Mouse (Mus musculus) heart, adult 2 months (tissue): ENCODE data around the gene 6330409D20Rik. TPM values are rescaled to one million over a fixed set of nuclear protein-coding genes. Genes with fewer than 3 reads are reported as not detected.

Experiments
- DNase-seq, 2 experiments: peaks; one replicate each; pipeline ENCODE4 v3.0.0; 2021
- H3K27ac ChIP-seq: fragments of 200-600 bp; 2 replicates; pipeline ENCODE4 v1.8.1; 2022
- H3K27me3 ChIP-seq: fragments of 200-500 bp; 2 replicates; pipeline ENCODE4 v1.6.1; 2012; ENCODE audit warnings: mild to moderate bottlenecking, low read length, inconsistent platforms, mixed read lengths; ENCODE audit not compliant: control insufficient read depth, insufficient read depth
- H3K36me3 ChIP-seq: fragments of 200-500 bp; 2 replicates; pipeline ENCODE4 v1.6.1; 2012; ENCODE audit warnings: low read length, inconsistent platforms; ENCODE audit not compliant: control insufficient read depth, insufficient read depth
- H3K4me1 ChIP-seq: fragments of 200-500 bp; 2 replicates; pipeline ENCODE4 v1.6.1; 2011; ENCODE audit warnings: low read length; ENCODE audit not compliant: control insufficient read depth, insufficient read depth
- H3K4me3 ChIP-seq: fragments of 200-600 bp; 2 replicates; pipeline ENCODE4 v1.8.1; 2022
- H3K79me2 ChIP-seq: fragments of 200-500 bp; replicated peaks from 2 replicates; pipeline ENCODE4 v1.6.1; 2012; ENCODE audit warnings: mild to moderate bottlenecking, inconsistent platforms, low read length, moderate library complexity, mixed read lengths; ENCODE audit not compliant: control insufficient read depth, insufficient read depth
- H3K9ac ChIP-seq: fragments of 200-500 bp; 2 replicates; pipeline ENCODE4 v1.6.1; 2012; ENCODE audit warnings: low read depth, mild to moderate bottlenecking, control low read depth, inconsistent platforms, low read length, mixed read lengths
- CTCF ChIP-seq: fragments of 200-600 bp; IDR thresholded peaks from 2 replicates; pipeline ENCODE4 v1.8.1; 2022; ENCODE audit warnings: antibody characterized with exemption, mild to moderate bottlenecking, moderate library complexity
- EP300 ChIP-seq: fragments of 200-500 bp; IDR thresholded peaks from 2 replicates; pipeline ENCODE4 v1.6.1; 2011; ENCODE audit warnings: low read depth, low read length, control low read depth; ENCODE audit not compliant: insufficient read depth
- POLR2A ChIP-seq: fragments of 200-500 bp; IDR thresholded peaks from 2 replicates; pipeline ENCODE4 v1.6.1; 2011; ENCODE audit warnings: mild to moderate bottlenecking, low read depth, low read length, control low read depth; ENCODE audit not compliant: insufficient read depth
- WGBS: fragments of 180-500 bp; shearing (Covaris S2); methylation state at CpG from one replicate; pipeline ENCODE4 v1.1.7; 2018; 5-methylcytosine and 5-hydroxymethylcytosine counted together
- intact Hi-C: fragments of 180-260 bp; cut with DNase I; formaldehyde crosslinking; loops from one replicate; pipeline ENCODE4 v1.15.1; 2025
- polyA plus RNA-seq: library from polyadenylated mRNA; depleted of rRNA; stranded (reverse); fragments of >200 nt; gene quantifications from 2 replicates; pipeline ENCODE4 v1.2.3, GENCODE M21; 2012
- total RNA-seq, 2 experiments: library from RNA; stranded (reverse); gene quantifications; 2 replicates each; pipeline ENCODE4 v1.2.3; 2021

6330409D20Rik gene
- total and polyA plus RNA-seq, 3 experiments, result not detected

DNA sequence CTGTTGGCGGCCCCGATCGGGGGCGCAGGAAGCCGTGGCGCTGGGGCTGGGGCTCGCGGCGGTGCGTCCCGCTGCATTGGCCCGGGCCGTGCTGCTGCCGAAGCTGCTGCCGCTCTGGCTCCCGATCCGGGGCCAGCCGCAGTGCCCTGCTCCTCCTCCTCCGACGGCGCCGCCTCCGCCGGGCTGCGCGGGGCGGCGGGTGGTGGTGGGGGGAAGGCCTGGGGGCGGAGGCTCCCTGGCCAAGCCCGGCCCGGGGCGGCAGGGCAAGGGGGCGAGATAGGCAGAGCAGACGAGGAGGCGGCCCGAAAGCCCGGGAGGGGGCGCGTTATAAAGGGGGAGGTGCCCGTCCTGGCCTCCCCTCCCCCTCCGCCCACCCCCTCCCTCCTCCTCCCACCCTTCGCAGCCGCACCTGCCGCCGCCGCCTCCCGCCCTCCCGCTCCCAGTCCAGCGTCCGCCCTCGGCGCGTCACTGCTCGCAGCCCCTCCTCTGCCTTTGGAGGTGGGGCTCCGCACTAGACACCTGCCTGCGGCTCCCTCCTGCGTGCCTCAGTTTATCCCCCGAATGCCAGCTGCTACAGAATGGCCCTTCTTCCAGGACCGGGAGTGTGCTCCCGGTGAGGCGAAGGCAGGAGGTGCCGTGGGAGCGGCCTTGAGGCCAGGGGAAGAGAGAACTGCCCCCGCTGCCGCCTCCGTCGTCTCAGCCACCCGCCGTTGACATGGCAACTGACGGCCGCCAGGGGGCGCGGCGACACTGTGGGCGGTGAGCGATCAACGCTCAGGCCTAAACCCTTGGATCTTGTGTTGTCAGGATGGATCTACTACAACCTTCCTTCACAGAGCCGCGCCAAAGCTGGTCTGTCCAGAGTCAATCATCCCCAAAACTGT is 27.6 kb downstream of the 6330409D20Rik start, which contains the start of gene Cdk9:
Gene Cdk9 (minus strand): TSS at position 143 of the 884 bp plus-strand sequence.
- TF ChIP-seq CTCF (peak; percentile 96), EP300 (peak; percentile 88; the same call in 1 of the 2 replicates), POLR2A (peak; percentile 39; the same call in 1 of the 2 replicates)
- peak; percentile 94 to 95 for DNase-seq
- intact Hi-C loops, result loop anchor here (1.0 to 5.0 kb wide), 2 partner anchors 44 to 134 kb away; partner anchors contain the start of genes Stxbp1 and Tor2a
- Histone ChIP-seq H3K4me1 (peaks cover 16% of the 10 kb centered on the region), H3K4me3 (peak within 1 kb of the TSS; percentile 84), H3K27me3 (no peaks in the 10 kb centered on the region), H3K79me2 (peaks cover 2% of the 10 kb centered on the region), H3K36me3 (peaks cover 4% of the 10 kb centered on the region; the same call in 1 of the 2 replicates), H3K27ac (peak within 1 kb of the TSS; percentile 97), H3K9ac (peak within 1 kb of the TSS; percentile 92)
- WGBS, result under 1% methylated on average over 66 of the region's 79 CpGs

DNA sequence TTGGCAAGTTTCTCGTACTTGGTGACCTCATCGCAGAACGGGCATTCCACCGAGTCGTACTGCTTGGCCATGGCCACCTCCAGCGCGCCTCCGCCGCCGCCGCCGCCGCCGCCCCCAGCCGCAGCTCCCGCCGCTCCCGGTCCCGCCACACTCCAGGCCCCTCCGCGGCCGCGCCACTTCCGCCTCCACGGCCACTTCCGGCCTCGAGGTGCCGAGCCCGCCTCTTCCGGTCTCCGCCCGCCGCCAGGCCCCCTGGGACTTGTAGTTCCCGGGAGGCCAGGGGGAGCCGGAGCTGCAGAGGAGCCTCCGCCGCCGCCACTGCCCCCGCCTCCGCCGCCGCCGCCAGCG is 28.3 kb downstream of the 6330409D20Rik start:
- DNase-seq, result peak; percentile 98 to 99
- peaks cover 4% of the 10 kb centered on the region; the same call in 1 of the 2 replicates for H3K36me3 ChIP-seq
- peak overlapping the region; percentile 84 for H3K4me3 ChIP-seq
- H3K27ac ChIP-seq, result peak overlapping the region; percentile 97
- intact Hi-C loops, result loop anchor here (5.0 kb wide), 1 partner anchor 135 kb away; the partner anchor contains the start of gene Stxbp1
- peaks cover 2% of the 10 kb centered on the region for H3K79me2 ChIP-seq
- peaks cover 16% of the 10 kb centered on the region for H3K4me1 ChIP-seq
- H3K9ac ChIP-seq, result peak overlapping the region; percentile 92
- WGBS, result under 1% methylated on average over 44 of the region's 44 CpGs
- no peaks in the 10 kb centered on the region for H3K27me3 ChIP-seq
- no peak for TF ChIP-seq POLR2A
- TF ChIP-seq CTCF, result no peak
- TF ChIP-seq EP300, result no peak

DNA sequence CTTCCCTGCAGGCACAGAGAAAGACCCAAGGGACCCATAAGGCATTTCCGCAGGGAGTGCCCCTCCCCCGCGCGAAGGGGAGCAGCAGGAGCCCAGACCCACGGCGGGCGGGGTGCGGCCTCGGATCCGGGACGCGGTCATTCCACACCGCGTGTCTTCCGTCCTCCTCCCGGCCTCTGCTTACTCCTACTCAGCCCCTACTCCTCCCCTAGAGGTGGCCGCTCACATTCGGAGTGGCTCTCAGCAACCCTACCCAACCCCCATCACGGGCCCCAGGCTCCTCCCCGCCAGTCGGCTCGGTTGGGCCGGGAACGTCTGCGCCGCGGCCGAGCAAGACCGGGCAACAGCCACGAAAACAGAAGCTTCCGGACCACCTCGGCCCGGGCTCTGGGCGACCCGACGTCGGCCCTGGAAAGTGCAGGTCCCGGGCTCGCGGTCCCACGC is 28.7 kb downstream of the 6330409D20Rik start:
- intact Hi-C loops, result loop anchor here (5.0 kb wide), 1 partner anchor 135 kb away; the partner anchor contains the start of gene Stxbp1
- TF ChIP-seq POLR2A (no peak), CTCF (no peak), EP300 (no peak)
- WGBS, result under 1% methylated on average over 41 of the region's 41 CpGs

DNA sequence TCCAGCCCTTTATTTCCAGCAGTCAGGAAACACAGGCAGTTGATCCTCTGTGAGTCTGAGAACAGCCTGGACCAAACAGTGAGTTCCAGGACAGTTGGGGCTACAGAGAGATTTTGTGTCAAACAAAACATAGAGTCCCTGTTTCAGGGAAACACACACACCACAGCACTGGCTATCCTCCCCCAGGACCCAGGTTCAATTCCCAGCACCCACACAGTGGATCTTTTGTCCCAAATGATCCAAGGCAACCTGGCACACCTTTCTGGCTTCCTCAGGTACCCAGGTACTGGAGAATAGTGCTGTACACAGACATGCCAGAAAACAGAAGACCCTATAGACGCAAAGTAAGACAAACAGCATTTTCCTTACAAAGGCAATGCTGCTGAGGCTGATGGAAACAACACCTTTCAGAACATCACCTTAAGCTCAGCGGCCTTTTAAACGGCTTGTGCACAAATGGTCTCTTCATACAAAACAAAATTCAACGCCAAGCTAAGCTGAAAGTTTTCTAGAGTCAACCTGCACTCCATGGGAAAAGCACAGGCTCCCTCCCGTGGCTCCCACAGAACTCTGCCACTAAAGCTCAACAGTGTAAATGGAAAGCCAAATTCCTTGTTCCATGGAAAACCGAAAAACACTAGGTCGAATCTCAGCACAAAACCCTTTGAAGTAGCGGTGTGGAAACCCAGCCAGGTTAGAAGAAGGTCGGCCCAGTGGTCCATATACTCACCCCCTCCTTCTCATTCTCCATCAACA is 29.3 kb downstream of the 6330409D20Rik start:
- H3K4me3 ChIP-seq, result peak overlapping the region; percentile 84
- 19% methylated on average over 9 of the region's 9 CpGs for WGBS
- H3K4me1 ChIP-seq, result peaks cover 16% of the 10 kb centered on the region
- intact Hi-C loops, result loop anchor here (5.0 kb wide), 1 partner anchor 136 kb away; the partner anchor contains the start of gene Stxbp1
- H3K9ac ChIP-seq, result peak overlapping the region; percentile 92
- peaks cover 4% of the 10 kb centered on the region; the same call in 1 of the 2 replicates for H3K36me3 ChIP-seq
- TF ChIP-seq EP300, result no peak
- TF ChIP-seq CTCF, result peak; percentile 15; the same call in 1 of the 2 replicates
- H3K27ac ChIP-seq, result peak overlapping the region; percentile 97
- H3K27me3 ChIP-seq, result no peaks in the 10 kb centered on the region
- peaks cover 2% of the 10 kb centered on the region for H3K79me2 ChIP-seq
- no peak for DNase-seq

More for the DNA sequence above, 28.7 kb downstream of the 6330409D20Rik start:
- Histone ChIP-seq H3K79me2 (peaks cover 2% of the 10 kb centered on the region), H3K36me3 (peaks cover 4% of the 10 kb centered on the region; the same call in 1 of the 2 replicates), H3K27ac (peak overlapping the region; percentile 97), H3K4me3 (peak overlapping the region; percentile 84), H3K27me3 (no peaks in the 10 kb centered on the region), H3K9ac (peak overlapping the region; percentile 92), H3K4me1 (peaks cover 16% of the 10 kb centered on the region)
- DNase-seq, result peak; percentile 82 to 86

DNA sequence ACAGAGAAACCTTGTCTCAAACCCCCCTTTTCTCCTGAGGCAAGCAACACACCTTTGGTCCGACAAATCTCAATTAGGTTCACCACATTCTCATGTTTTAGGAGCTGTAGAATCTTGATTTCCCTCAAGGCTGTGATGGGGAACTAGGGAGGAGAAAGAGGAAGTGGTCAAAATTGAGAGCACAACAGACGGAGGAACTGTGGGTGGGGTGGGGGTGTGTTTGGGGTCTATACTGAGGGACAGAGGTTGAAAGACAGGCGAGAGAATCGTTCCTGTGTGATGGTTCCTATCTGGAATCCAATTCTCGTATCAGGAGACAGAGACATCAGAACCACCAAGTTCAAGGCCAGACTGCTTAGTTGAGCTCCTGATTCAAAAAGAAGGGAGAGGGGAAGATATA is 30.4 kb downstream of the 6330409D20Rik start:
- 68% methylated on average over 5 of the region's 5 CpGs for WGBS
- Histone ChIP-seq H3K27me3 (no peaks in the 10 kb centered on the region), H3K4me1 (peaks cover 16% of the 10 kb centered on the region), H3K79me2 (peaks cover 2% of the 10 kb centered on the region), H3K4me3 (no peak overlapping the region), H3K27ac (no peak overlapping the region), H3K36me3 (peaks cover 4% of the 10 kb centered on the region; the same call in 1 of the 2 replicates), H3K9ac (no peak overlapping the region)
- intact Hi-C loops, result loop anchor here (5.0 kb wide), 1 partner anchor 137 kb away; the partner anchor contains the start of gene Stxbp1
- no peak for DNase-seq
- TF ChIP-seq CTCF, result no peak
- TF ChIP-seq EP300, result no peak
- no peak for TF ChIP-seq POLR2A
